Mouse (Mus musculus): ENCODE results near the gene Gja1. TPM values are rescaled to one million over a fixed set of nuclear protein-coding genes. Genes with fewer than 3 reads are reported as not detected.
"Not testable (repeated sequence)": the region's sequence is repeated elsewhere in the genome, so short reads cannot be mapped to it uniquely, and the experiment has no call there.

Gja1 gene
- polyA plus RNA-seq, 1 experiment from 2014 or later, result 1.1 TPM

DNA sequence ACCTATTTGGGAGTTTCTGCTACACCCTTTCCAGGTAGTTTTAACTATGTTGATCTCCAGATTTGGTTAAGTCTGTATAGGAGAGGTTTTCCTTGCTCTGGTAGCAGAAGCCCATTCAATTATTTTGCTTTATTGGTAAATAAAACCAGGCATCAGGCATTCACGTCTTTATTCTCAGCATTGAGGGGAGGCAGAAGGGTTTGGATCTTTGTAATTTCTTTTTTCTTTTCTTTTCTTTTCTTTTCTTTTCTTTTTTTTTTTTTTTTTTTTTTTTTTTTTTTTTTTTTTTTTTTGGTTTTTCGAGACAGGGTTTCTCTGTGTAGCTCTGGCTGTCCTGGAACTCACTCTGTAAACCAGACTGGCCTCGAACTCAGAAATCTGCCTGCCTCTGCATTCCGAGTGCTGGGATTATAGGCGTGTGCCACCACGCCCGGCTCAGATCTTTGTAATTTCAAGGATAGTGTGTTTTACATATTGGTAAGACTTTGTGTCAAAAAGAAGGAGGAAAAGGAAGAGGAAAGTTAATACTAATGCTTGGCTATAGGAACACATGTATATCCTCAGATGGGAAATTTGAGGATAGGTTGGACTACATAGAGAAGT is 16.8 kb downstream of the Gja1 start:
- H3K36me3 ChIP-seq (ENCODE audit: inconsistent target); H3K27ac ChIP-seq; H3K4me3 ChIP-seq (ENCODE audit: inconsistent target); H3K79me2 ChIP-seq (ENCODE audit: inconsistent target): not testable (repeated sequence)
- WGBS (ENCODE audit: missing documents), result 97% methylated on average over 6 of the region's 7 CpGs

DNA sequence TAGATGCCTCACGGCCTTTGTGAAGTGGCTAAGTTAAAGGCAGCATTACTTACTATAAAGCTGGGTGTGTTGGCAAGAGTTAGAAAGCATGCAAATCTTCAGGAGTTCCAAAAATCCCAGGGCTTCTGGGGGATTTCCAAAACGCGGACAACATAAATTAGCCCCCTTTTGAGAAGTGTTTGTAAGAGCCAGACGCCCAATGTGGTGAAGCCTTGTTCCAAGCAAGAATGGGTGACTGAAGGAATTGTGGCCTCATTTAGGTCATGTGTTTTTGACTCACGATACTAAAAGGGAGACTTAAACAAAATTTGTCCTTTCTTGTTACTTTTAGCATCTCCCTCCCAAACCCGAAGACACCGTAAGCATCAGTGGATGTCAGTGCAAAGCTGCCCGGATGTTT is 20.7 kb downstream of the Gja1 start:
- 91% methylated on average over 8 of the region's 8 CpGs for WGBS (ENCODE audit: missing documents)
- no peak overlapping the region for H3K4me3 ChIP-seq (ENCODE audit: inconsistent target)

DNA sequence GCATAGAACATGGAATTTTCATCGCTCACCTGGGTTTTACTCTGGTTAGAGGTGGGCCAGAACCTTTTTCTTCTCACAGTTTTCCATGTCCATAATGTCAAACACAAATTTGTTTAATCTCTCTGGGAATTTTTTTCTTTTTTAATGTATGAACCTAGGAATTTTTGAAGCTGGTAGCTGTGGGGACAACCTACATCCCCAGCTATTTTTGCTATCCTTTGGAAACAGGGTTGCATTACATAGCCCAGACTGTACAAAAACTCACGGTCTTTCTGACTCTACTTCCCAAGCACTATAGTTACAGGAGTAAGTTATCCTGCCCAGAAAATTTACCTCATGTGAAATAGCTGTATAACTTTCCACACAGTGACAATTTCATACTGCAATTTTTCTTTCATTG is 21.2 kb downstream of the Gja1 start:
- no peak overlapping the region for H3K27ac ChIP-seq
- H3K36me3 ChIP-seq (ENCODE audit: inconsistent target), result no peaks in the 10 kb centered on the region
- no peak overlapping the region for H3K4me3 ChIP-seq (ENCODE audit: inconsistent target)
- 98% methylated on average over 2 of the region's 2 CpGs for WGBS (ENCODE audit: missing documents)
- H3K79me2 ChIP-seq (ENCODE audit: inconsistent target), result no peaks in the 10 kb centered on the region

More for the DNA sequence above, 20.7 kb downstream of the Gja1 start:
- no peaks in the 10 kb centered on the region for H3K79me2 ChIP-seq (ENCODE audit: inconsistent target)
- H3K36me3 ChIP-seq (ENCODE audit: inconsistent target), result no peaks in the 10 kb centered on the region
- no peak overlapping the region for H3K27ac ChIP-seq

DNA sequence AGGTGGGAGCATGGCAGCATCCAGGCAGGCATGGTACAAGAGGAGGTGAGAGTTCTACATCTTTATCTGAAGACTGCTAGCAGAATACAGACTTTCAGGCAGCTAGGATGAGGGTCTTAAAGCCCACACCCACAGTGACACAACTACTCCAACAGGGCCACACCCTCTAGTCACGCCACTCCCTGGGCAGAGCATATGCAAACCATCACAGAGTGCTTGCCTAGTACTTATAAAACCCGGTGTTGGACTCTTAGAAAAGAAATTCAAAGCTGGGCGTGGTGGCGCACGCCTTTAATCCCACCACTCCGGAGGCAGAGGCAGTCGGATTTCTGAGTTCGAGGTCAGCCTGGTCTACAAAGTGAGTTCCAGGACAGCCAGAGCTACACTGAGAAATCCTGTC is 24.3 kb downstream of the Gja1 start:
- H3K27ac ChIP-seq; H3K36me3 ChIP-seq (ENCODE audit: inconsistent target); H3K79me2 ChIP-seq (ENCODE audit: inconsistent target); H3K4me3 ChIP-seq (ENCODE audit: inconsistent target): not testable (repeated sequence)
- WGBS (ENCODE audit: missing documents), result 91% methylated on average over 8 of the region's 8 CpGs

GRCm38 (mm10) chr10:56405934-56406333 is 28.8 kb downstream of the Gja1 start:
- Histone ChIP-seq H3K79me2 (ENCODE audit: inconsistent target) (no peaks in the 10 kb centered on the region), H3K27ac (no peak overlapping the region), H3K36me3 (ENCODE audit: inconsistent target) (no peaks in the 10 kb centered on the region), H3K4me3 (ENCODE audit: inconsistent target) (no peak overlapping the region)
- WGBS (ENCODE audit: missing documents), result 83% methylated on average over 9 of the region's 9 CpGs

DNA sequence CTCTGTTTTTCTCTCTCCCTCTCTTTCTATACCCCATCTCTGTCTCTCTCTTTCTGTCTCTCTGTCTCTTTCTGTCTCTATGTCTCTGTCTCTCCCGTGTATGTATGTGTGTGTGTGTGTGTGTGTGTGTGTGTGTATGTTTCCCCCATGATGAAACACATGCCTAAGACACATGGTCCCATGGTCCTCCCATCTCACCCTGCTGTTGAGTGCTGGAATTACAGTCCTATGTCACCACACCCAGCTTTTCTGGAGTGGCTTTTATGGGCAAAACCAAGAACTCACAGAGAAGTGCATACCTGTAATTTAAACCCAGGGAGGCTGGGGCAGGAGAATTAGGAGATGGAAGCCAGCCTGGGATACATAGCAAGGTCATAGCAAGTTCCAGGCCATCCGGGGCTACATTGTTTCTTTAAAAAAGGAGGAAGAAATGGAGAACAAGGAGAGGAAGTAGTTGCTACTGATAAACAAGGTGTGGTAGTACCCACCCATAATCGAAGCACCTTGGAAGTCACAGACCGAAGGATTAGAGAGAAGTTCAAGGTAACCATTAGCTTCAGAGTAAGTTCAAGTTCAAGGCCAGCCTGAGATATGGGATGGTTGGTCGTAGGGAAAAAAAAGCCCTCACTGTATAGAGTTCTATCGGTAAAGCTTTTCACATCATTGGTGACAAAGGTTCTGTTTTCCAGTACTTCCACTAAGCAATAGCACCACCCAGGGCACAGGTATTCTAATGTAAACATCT is 29.4 kb downstream of the Gja1 start:
- Histone ChIP-seq H3K27ac (no peak overlapping the region), H3K36me3 (ENCODE audit: inconsistent target) (no peaks in the 10 kb centered on the region), H3K4me3 (ENCODE audit: inconsistent target) (no peak overlapping the region), H3K79me2 (ENCODE audit: inconsistent target) (no peaks in the 10 kb centered on the region)
- WGBS (ENCODE audit: missing documents), result 90% methylated on average over 5 of the region's 6 CpGs

DNA sequence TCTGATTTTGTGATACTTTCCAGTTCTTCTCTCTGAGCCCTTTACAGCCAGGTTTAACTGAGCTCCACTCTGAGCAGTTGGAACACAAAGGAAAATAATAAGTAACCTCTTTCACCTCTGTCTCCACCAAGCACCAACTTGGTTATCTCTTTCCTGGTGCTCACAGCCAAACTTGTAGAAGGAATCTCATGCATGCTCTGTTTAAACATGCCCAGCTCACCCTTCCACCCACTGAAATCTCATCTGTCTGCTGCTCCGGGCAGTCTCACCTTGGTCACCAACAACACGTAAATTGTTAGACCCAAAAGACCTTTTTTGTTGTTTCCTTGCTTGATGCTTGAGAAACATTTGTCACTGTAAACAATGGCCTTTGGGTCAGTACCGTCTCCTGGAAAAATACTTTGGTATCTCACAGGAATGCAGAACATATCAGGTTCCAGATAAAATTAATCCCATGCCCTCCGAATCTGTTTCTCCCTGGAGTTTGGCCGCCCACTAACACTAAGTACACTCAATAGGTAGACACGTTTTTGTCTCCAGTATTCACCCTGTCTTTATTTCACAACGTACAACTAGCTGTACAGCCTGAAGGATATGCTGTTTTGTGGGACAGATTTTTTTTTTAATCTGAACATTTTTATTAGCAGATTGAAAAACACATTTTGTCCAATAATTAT is 38.9 kb downstream of the Gja1 start:
- Histone ChIP-seq H3K36me3 (ENCODE audit: inconsistent target) (no peaks in the 10 kb centered on the region), H3K4me3 (ENCODE audit: inconsistent target) (no peak overlapping the region), H3K79me2 (ENCODE audit: inconsistent target) (no peaks in the 10 kb centered on the region), H3K27ac (no peak overlapping the region)
- WGBS (ENCODE audit: missing documents), result 92% methylated on average over 7 of the region's 7 CpGs

DNA sequence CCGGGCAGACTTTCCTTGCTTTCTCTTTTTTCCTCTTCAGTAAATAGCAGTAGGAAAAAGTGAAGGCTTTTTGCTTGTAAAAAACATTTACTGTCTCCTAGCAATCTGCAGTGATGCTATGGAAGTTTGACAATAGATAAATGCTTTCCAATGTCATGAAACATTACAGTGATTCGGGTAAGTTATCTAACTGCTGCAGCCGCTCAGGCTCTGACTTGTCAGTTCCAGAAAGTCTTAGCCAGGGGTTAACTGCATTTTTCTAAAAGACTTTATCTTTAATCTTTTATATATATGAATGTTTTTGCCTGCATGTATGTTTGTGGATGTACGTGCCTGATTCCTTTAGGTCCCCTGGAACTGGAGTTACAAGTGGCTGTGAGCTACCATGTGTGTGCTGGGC is 45.4 kb downstream of the Gja1 start:
- no peak overlapping the region for H3K27ac ChIP-seq
- H3K79me2 ChIP-seq (ENCODE audit: inconsistent target), result no peaks in the 10 kb centered on the region
- H3K36me3 ChIP-seq (ENCODE audit: inconsistent target), result no peaks in the 10 kb centered on the region
- H3K4me3 ChIP-seq (ENCODE audit: inconsistent target), result no peak overlapping the region
- WGBS (ENCODE audit: missing documents), result 93% methylated on average over 4 of the region's 4 CpGs

- no peak overlapping the region for H3K4me3 ChIP-seq (ENCODE audit: inconsistent target)
- 86% methylated on average over 15 of the region's 15 CpGs for WGBS (ENCODE audit: missing documents)
- H3K36me3 ChIP-seq (ENCODE audit: inconsistent target), result no peaks in the 10 kb centered on the region
- H3K27ac ChIP-seq, result no peak overlapping the region
- no peaks in the 10 kb centered on the region for H3K79me2 ChIP-seq (ENCODE audit: inconsistent target)
Measured at GRCm38 (mm10) chr10:56425016-56425798, 48.1 kb downstream of the Gja1 start.

DNA sequence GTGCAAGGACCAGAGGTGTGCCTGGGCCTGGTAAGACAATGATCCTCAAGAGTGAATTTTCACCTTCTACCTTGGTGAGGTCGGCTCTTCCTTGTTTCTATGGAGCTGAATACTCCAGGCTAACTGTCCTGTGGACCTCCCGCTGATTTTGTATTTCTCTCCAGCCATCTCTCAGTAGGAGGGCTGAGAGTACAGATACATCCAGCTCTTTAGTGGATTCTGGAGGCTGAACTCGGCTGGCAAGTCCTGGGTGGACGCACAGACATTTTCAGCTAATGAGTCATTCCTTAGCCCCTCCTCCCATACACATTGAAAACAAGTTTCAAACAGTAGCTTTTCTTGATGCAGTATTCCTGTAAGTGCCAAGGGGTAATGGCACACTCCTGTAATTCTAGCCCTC is 49.2 kb downstream of the Gja1 start:
- WGBS (ENCODE audit: missing documents), result 87% methylated on average over 4 of the region's 4 CpGs
- H3K4me3 ChIP-seq (ENCODE audit: inconsistent target), result no peak overlapping the region
- H3K79me2 ChIP-seq (ENCODE audit: inconsistent target), result no peaks in the 10 kb centered on the region

DNA sequence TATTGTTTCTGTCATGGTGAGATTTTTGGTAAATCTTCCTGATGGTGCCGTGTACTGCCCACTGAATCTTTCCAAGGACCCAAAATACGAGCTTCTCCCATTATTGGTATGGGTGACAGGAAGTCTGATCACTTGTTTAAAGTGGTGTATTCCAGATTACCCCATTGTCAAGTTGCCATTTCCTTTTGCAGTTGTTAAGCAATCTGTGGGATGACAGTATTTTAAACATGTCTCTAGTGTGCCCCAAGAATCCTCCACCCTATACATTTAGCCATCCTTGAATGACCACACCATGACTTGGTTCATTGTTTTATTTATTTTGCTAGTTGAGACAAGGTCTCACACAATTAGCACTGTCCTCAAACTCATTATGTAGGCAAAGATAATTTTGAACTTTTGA is 50.3 kb downstream of the Gja1 start:
- Histone ChIP-seq H3K4me3 (ENCODE audit: inconsistent target) (no peak overlapping the region), H3K79me2 (ENCODE audit: inconsistent target) (no peaks in the 10 kb centered on the region), H3K36me3 (ENCODE audit: inconsistent target) (no peaks in the 10 kb centered on the region), H3K27ac (no peak overlapping the region)
- WGBS (ENCODE audit: missing documents), result 44% methylated on average over 2 of the region's 2 CpGs

More for the DNA sequence above, 49.2 kb downstream of the Gja1 start:
- H3K36me3 ChIP-seq (ENCODE audit: inconsistent target), result no peaks in the 10 kb centered on the region
- no peak overlapping the region for H3K27ac ChIP-seq

- no peak overlapping the region for H3K27ac ChIP-seq
- no peak overlapping the region for H3K4me3 ChIP-seq (ENCODE audit: inconsistent target)
- no peaks in the 10 kb centered on the region for H3K79me2 ChIP-seq (ENCODE audit: inconsistent target)
- H3K36me3 ChIP-seq (ENCODE audit: inconsistent target), result no peaks in the 10 kb centered on the region
- 4% methylated on average over 2 of the region's 2 CpGs for WGBS (ENCODE audit: missing documents)
Measured at GRCm38 (mm10) chr10:56427827-56428226, 50.7 kb downstream of the Gja1 start.

GRCm38 (mm10) chr10:56429011-56429410 is 51.9 kb downstream of the Gja1 start:
- Histone ChIP-seq H3K4me3 (ENCODE audit: inconsistent target) (no peak overlapping the region), H3K36me3 (ENCODE audit: inconsistent target) (no peaks in the 10 kb centered on the region), H3K27ac (no peak overlapping the region), H3K79me2 (ENCODE audit: inconsistent target) (no peaks in the 10 kb centered on the region)
- 73% methylated on average over 5 of the region's 5 CpGs for WGBS (ENCODE audit: missing documents)

DNA sequence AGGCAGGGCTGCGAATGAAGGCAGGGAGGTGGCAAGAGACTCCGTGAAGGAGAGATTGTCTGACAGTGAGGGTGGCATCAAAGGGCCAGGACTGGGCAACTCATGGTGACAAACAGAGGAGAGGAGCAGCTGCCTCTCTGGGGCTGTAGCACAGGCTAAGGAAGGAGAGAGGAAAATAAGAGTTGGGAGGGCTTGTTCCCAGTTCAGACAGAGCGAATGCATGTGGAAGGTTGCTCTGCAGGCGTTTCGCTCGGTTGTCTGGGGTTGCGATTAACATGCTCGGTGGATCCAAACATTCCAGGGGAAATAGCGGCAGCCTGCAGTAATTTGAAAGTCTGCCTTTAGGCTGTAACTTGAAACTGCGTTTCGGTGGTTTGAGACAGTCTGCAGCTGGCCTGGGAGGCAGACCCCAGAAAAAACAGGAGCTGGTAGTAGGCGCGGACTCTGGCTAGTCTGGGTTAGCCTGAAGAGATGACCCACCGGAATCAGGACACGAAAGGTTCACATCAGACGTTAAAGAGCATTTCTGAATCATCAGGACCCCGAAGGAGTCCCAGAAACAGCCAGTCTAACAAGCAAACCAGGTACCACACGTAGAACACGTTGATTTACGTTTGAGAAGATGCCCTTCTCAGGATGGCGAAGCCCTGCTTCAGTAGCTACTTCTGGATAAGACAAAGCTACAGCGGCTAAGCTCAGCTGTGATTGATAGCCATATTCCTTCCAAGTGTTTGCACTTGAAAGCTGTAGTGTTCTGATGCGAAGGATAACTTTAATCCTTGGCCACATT is 54.7 kb downstream of the Gja1 start:
- no peak overlapping the region for H3K4me3 ChIP-seq (ENCODE audit: inconsistent target)
- no peaks in the 10 kb centered on the region for H3K79me2 ChIP-seq (ENCODE audit: inconsistent target)
- no peak overlapping the region for H3K27ac ChIP-seq
- 82% methylated on average over 23 of the region's 23 CpGs for WGBS (ENCODE audit: missing documents)
- H3K36me3 ChIP-seq (ENCODE audit: inconsistent target), result no peaks in the 10 kb centered on the region
